Comparison of ENCODE assay signal across 8 mouse cellular contexts in genomic region chr2:92055101-92055813, GRCm38 (mm10). TPM values are rescaled to one million over a fixed set of nuclear protein-coding genes. Genes with fewer than 3 reads are reported as not detected.
DNase-seq lines count a peak whose midpoint lies in the region; ATAC-seq lines count a peak whose summit lies in the region.

No protein-coding gene starts in this region.

- H3K4me2 ChIP-seq in hindbrain, embryonic 16.5 days (ENCODE audit: low read length): peak overlapping the region; percentile 88

- H3K9me3 ChIP-seq in hindbrain, embryonic 16.5 days (ENCODE audit: control insufficient read depth, low read length): no peaks in the 10 kb centered on the region

- H3K4me1 ChIP-seq in hindbrain, embryonic 16.5 days (ENCODE audit: control insufficient read depth, insufficient read depth, low read depth, low read length): peaks cover 4% of the 10 kb centered on the region; the same call in 1 of the 2 replicates

- peak; percentile 93 for DNase-seq in R1 (ENCODE audit: low read depth, low spot score)
- DNase-seq in cerebellum, postnatal 14 days: peak; percentile 84 to 88
- DNase-seq in gastrocnemius, adult 18-20 months (ENCODE audit: low spot score): peak; percentile 94
- peak; percentile 85 to 89 for DNase-seq in left cerebral cortex, adult 18-20 months (ENCODE audit: low spot score in 2 of 2)
- peak; percentile 93 to 96 for DNase-seq in lung, postnatal 4 days
- DNase-seq in retina, postnatal 7 days (ENCODE audit: low read depth, low spot score): peak; percentile 77
- DNase-seq in urinary bladder, adult 18-20 months (ENCODE audit: low spot score in 2 of 2): peak; percentile 82 to 89

- H3K27me3 ChIP-seq in hindbrain, embryonic 16.5 days (replicated peaks; ENCODE audit: control insufficient read depth, insufficient read depth, low read length): no peaks in the 10 kb centered on the region

- H3K4me3 ChIP-seq in hindbrain, embryonic 16.5 days (ENCODE audit: low read length): peak overlapping the region; percentile 45

- ATAC-seq in hindbrain, embryonic 16.5 days: peak; percentile 59

- peak overlapping the region; percentile 73 for H3K27ac ChIP-seq in hindbrain, embryonic 16.5 days (ENCODE audit: low read depth, low read length)

- H3K9ac ChIP-seq in hindbrain, embryonic 16.5 days (ENCODE audit: low read depth, low read length): peak overlapping the region; percentile 60

- H3K36me3 ChIP-seq in hindbrain, embryonic 16.5 days (ENCODE audit: control insufficient read depth, insufficient read depth, low read length): no peaks in the 10 kb centered on the region

- 3% methylated on average over 38 of the region's 38 CpGs for WGBS in hindbrain, embryonic 16.5 days

RNA-seq across cellular contexts. Expression of gene Creb3l1, which starts 31.0 kb away (rescaled TPM):
- 1 to 10 TPM; 3.0 to 4.5 TPM for total RNA-seq in gastrocnemius, adult 18-20 months (2021)
- 2.7 and 4.0 TPM in 2 replicates for polyA plus RNA-seq in hindbrain, embryonic 16.5 days (2015; fragmentation: Nextera tagmentation; extraction: Ambion mirVana)
- 1 to 10 TPM; 2.3 to 2.6 TPM for total RNA-seq in left cerebral cortex, adult 18-20 months (2021)

RNA-seq across cellular contexts. Expression of gene Phf21a, which starts 37.7 kb away (rescaled TPM):
- total RNA-seq in gastrocnemius, adult 18-20 months (2021): 10 to 100 TPM; 21.5 to 25.4 TPM
- polyA plus RNA-seq in hindbrain, embryonic 16.5 days (2015; fragmentation: Nextera tagmentation; extraction: Ambion mirVana): 30.6 and 34.9 TPM in 2 replicates
- 100 to 1,000 TPM; 121 to 130 TPM for total RNA-seq in left cerebral cortex, adult 18-20 months (2021)

Comparison
In these comparisons a context has a peak if more than half of its experiments do, and no peak if none do; other contexts are left out.
1. Peak in every context shown above with its lines: DNase-seq, ATAC-seq, H3K4me3 ChIP-seq and H3K27ac ChIP-seq.
2. RNA of gene Phf21a, which starts 37.7 kb away (total RNA-seq): 121 to 130 TPM in left cerebral cortex, adult 18-20 months; 21.5 to 25.4 TPM in gastrocnemius, adult 18-20 months; every median in the first group is over 4 times any median in the second.